Mouse (Mus musculus) myocyte (in vitro differentiated cells): ENCODE measurements around the gene Gm20388.

Experiments used
- CEBPB ChIP-seq: IDR thresholded peaks from 2 replicates; pipeline ENCODE4 v1.6.1; 2011; ENCODE audit warnings: mild to moderate bottlenecking, moderate library complexity; ENCODE audit not compliant: poor library complexity, insufficient read depth, severe bottlenecking
- E2F4 ChIP-seq: IDR thresholded peaks from one replicate; pipeline ENCODE4 v1.6.1; 2011; ENCODE audit warnings: mild to moderate bottlenecking, control low read depth, moderate library complexity; ENCODE audit not compliant: insufficient read depth
- MAX ChIP-seq: IDR thresholded peaks from one replicate; pipeline ENCODE4 v1.6.1; 2011; ENCODE audit warnings: low read depth, mild to moderate bottlenecking, control low read depth
- MYOD1 ChIP-seq, 3 experiments: IDR thresholded peaks; one replicate each; pipeline ENCODE4 v1.6.1; 2011; ENCODE audit warnings: control low read depth in 2 of 3, low read depth in 2 of 3, mild to moderate bottlenecking in 2 of 3, moderate library complexity in 1 of 3; ENCODE audit not compliant: insufficient read length in 2 of 3, control insufficient read depth in 1 of 3
- MYOG ChIP-seq, 3 experiments: IDR thresholded peaks; one replicate each; pipeline ENCODE4 v1.6.1; 2011; ENCODE audit warnings: control low read depth in 2 of 3, low read depth in 2 of 3, mild to moderate bottlenecking in 2 of 3; ENCODE audit not compliant: insufficient read length in 2 of 3, control insufficient read depth in 1 of 3, insufficient read depth in 1 of 3
- POLR2A ChIP-seq: IDR thresholded peaks from one replicate; pipeline ENCODE4 v1.6.1; 2011; ENCODE audit warnings: low read depth, mild to moderate bottlenecking, control low read depth, moderate library complexity; ENCODE audit not compliant: insufficient read length
- POLR2AphosphoS2 ChIP-seq: IDR thresholded peaks from one replicate; pipeline ENCODE4 v1.6.1; 2011; ENCODE audit warnings: low read depth, control low read depth; ENCODE audit not compliant: insufficient read length
- REST ChIP-seq: IDR thresholded peaks from one replicate; pipeline ENCODE4 v1.6.1; 2011; ENCODE audit warnings: mild to moderate bottlenecking, control low read depth, moderate library complexity; ENCODE audit not compliant: insufficient read depth, insufficient read length
- SRF ChIP-seq: IDR thresholded peaks from one replicate; pipeline ENCODE4 v1.6.1; 2011; ENCODE audit warnings: low read depth; ENCODE audit not compliant: control insufficient read depth, insufficient read length
- TCF12 ChIP-seq: IDR thresholded peaks from one replicate; pipeline ENCODE4 v1.6.1; 2011; ENCODE audit warnings: mild to moderate bottlenecking, control low read depth; ENCODE audit not compliant: poor library complexity, insufficient read depth, severe bottlenecking
- TCF3 ChIP-seq: IDR thresholded peaks from one replicate; pipeline ENCODE4 v1.6.1; 2011; ENCODE audit warnings: low read depth, control low read depth; ENCODE audit not compliant: insufficient read length
- USF1 ChIP-seq: IDR thresholded peaks from one replicate; pipeline ENCODE4 v1.6.1; 2011; ENCODE audit warnings: low read depth, mild to moderate bottlenecking, control low read depth, moderate library complexity

- no peak for TF ChIP-seq POLR2A
- no peak for TF ChIP-seq POLR2AphosphoS2
- no peak for TF ChIP-seq USF1
- no peak for TF ChIP-seq MAX
- no peak for TF ChIP-seq E2F4
- TF ChIP-seq MYOD1 (IDR thresholded peaks at IDR 0.05; ENCODE audit: control insufficient read depth in 1 of 3, insufficient read length in 2 of 3, low read depth in 2 of 3), result no peak
- TF ChIP-seq TCF3, result no peak
- TF ChIP-seq TCF12, result no peak
- TF ChIP-seq MYOG (IDR thresholded peaks at IDR 0.05; ENCODE audit: control insufficient read depth in 1 of 3, insufficient read depth in 1 of 3, insufficient read length in 2 of 3, low read depth in 2 of 3), result no peak
- TF ChIP-seq REST, result no peak
- TF ChIP-seq CEBPB, result no peak
- TF ChIP-seq SRF, result no peak
Observed at GRCm38 (mm10) chr8:120230081-120230480, 319.4 kb downstream of the Gm20388 start.
